ENCODE assay signal across 9 mouse cellular contexts in the genomic region with DNA sequence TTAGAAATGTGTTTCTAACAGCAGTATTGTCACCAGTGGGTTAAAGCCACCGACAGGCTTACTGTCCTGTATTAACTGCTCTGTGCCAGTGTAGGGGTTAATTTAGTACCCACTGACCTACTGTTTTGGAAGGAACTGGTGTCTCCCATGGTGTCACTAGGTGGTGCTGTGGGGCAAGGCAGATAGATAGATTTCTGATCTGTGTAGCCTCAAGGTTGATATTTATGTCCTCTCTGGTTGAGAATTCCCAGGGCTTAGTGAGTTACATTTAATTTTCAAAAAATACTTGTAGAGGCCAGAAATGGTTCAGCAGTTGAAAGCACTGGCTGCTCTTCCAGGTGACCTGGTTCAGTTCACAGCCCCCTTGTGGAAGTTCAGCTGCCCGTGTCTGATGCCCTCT. TPM values are rescaled to one million over a fixed set of nuclear protein-coding genes. Genes with fewer than 3 reads are reported as not detected.
DNase-seq lines count a peak whose midpoint lies in the region; ATAC-seq lines count a peak whose summit lies in the region.
"Had no signal": no experiment of that assay in that cellular context is flagged by ENCODE, and none has a peak within 500 bp of the region (broad histone marks: within the 10 kb centered on the region; RNA-seq: fewer than 3 reads in every experiment).

No protein-coding gene starts in this region.

- no peak overlapping the region for H3K4me2 ChIP-seq in forebrain, embryonic 14.5 days (ENCODE audit: low read length)
- no peak overlapping the region for H3K4me2 ChIP-seq in forebrain, embryonic 16.5 days (ENCODE audit: low read length)
- H3K4me2 ChIP-seq: heart, embryonic 15.5 days had no signal

- no peaks in the 10 kb centered on the region for H3K9me3 ChIP-seq in forebrain, embryonic 14.5 days (replicated peaks; ENCODE audit: control insufficient read depth, low read length)
- peaks cover 6% of the 10 kb centered on the region; the same call in 1 of the 2 replicates for H3K9me3 ChIP-seq in forebrain, embryonic 16.5 days (ENCODE audit: control insufficient read depth, low read length)
- H3K9me3 ChIP-seq: heart, embryonic 15.5 days had no signal

- no peak overlapping the region for H3K9ac ChIP-seq in forebrain, embryonic 14.5 days (ENCODE audit: low read length)
- no peak overlapping the region for H3K9ac ChIP-seq in forebrain, embryonic 16.5 days (replicated peaks; ENCODE audit: low read depth, low read length)
- H3K9ac ChIP-seq: heart, embryonic 15.5 days had no signal

- no peak overlapping the region for H3K27ac ChIP-seq in forebrain, embryonic 14.5 days (ENCODE audit: low read depth, low read length)
- H3K27ac ChIP-seq in forebrain, embryonic 16.5 days (ENCODE audit: low read length): no peak overlapping the region
- H3K27ac ChIP-seq: heart, embryonic 15.5 days had no signal

- H3K27me3 ChIP-seq in forebrain, embryonic 14.5 days (replicated peaks; ENCODE audit: control insufficient read depth, insufficient read depth, low read length): no peaks in the 10 kb centered on the region
- no peaks in the 10 kb centered on the region for H3K27me3 ChIP-seq in forebrain, embryonic 16.5 days (replicated peaks; ENCODE audit: control insufficient read depth, insufficient read depth, low read length)
- H3K27me3 ChIP-seq: heart, embryonic 15.5 days had no signal

- ATAC-seq in forebrain, embryonic 14.5 days: no peak
- ATAC-seq in forebrain, embryonic 16.5 days: no peak

- no peak overlapping the region for H3K4me3 ChIP-seq in forebrain, embryonic 14.5 days (ENCODE audit: low read depth, low read length)
- H3K4me3 ChIP-seq in forebrain, embryonic 16.5 days (replicated peaks; ENCODE audit: low read length): no peak overlapping the region
- H3K4me3 ChIP-seq: heart, embryonic 15.5 days had no signal

- H3K4me1 ChIP-seq in forebrain, embryonic 14.5 days (ENCODE audit: control insufficient read depth, insufficient read depth, low read length): peaks cover 10% of the 10 kb centered on the region
- H3K4me1 ChIP-seq in forebrain, embryonic 16.5 days (replicated peaks; ENCODE audit: control insufficient read depth, insufficient read depth, low read length): peaks cover 9% of the 10 kb centered on the region

- WGBS in forebrain, embryonic 14.5 days: 67% methylated on average over 2 of the region's 2 CpGs
- 71% methylated on average over 2 of the region's 2 CpGs for WGBS in forebrain, embryonic 16.5 days

- H3K36me3 ChIP-seq in forebrain, embryonic 14.5 days (ENCODE audit: control insufficient read depth, insufficient read depth, low read length): peaks cover 43% of the 10 kb centered on the region
- H3K36me3 ChIP-seq in forebrain, embryonic 16.5 days (ENCODE audit: control insufficient read depth, insufficient read depth): peaks cover 20% of the 10 kb centered on the region

- DNase-seq in forebrain, embryonic 14.5 days (ENCODE audit: low spot score): peak; percentile 59
- peak; percentile 35 for DNase-seq in right cerebral cortex, adult 18-20 months
- DNase-seq in right cerebral cortex, postnatal 36 days (ENCODE audit: low spot score in 2 of 2): no peak
- DNase-seq in cerebellum, postnatal 25 days: peak; percentile 40 to 73
- DNase-seq in induced T-regulatory cell, adult 2 months (ENCODE audit: low read depth): peak; percentile 80
- DNase-seq in lung, postnatal 36 days: peak; percentile 80
- DNase-seq in thymus, postnatal 4 days: peak; percentile 76

RNA-seq across cellular contexts. Expression of gene Dut, which starts 5.3 kb away (rescaled TPM):
- polyA plus RNA-seq in forebrain, embryonic 14.5 days (2014; fragmentation: Nextera tagmentation; extraction: Ambion mirVana): 127 and 151 TPM in 2 replicates
- 87.9 and 91.3 TPM in 2 replicates for polyA plus RNA-seq in forebrain, embryonic 16.5 days (2015; fragmentation: Nextera tagmentation; extraction: Ambion mirVana)

Comparison
In these comparisons a context has a peak if more than half of its experiments do, and no peak if none do; other contexts are left out.
1. DNase-seq: peak in forebrain, embryonic 14.5 days (single experiment), right cerebral cortex, adult 18-20 months (single experiment), cerebellum, postnatal 25 days (2 of 2), induced T-regulatory cell, adult 2 months (single experiment), lung, postnatal 36 days (single experiment) and thymus, postnatal 4 days (single experiment); none in right cerebral cortex, postnatal 36 days (0 of 2).